Mouse (Mus musculus): ENCODE measurements around the gene Stap2. TPM values are rescaled to one million over a fixed set of nuclear protein-coding genes. Genes with fewer than 3 reads are reported as not detected.

Stap2 gene
- 1 to 10 TPM; 5.1 to 5.4 TPM for total RNA-seq (2021)
- long read RNA-seq, experiment 1, result 0 reads
- long read RNA-seq, experiment 2, result 0 reads

- peak in 1 of 2 experiments; percentile 4 for DNase-seq (ENCODE audit: low spot score in 2 of 2)
Measured at GRCm38 (mm10) chr17:56005415-56006061, at the start of gene Stap2, which contains the start of gene Mpnd. Gene Stap2 (minus strand): TSS chr17:56005584. Gene Mpnd (plus strand): TSS chr17:56005711.

- DNase-seq (ENCODE audit: low spot score in 2 of 2), result no peak
Measured at GRCm38 (mm10) chr17:56054938-56055337, 49.6 kb upstream of the Stap2 start.

- no peak for DNase-seq (ENCODE audit: low spot score in 2 of 2)
Measured at GRCm38 (mm10) chr17:56051369-56051768, 46.0 kb upstream of the Stap2 start.

- no peak for DNase-seq (ENCODE audit: low spot score in 2 of 2)
Measured at GRCm38 (mm10) chr17:56040857-56041163, 35.4 kb upstream of the Stap2 start.

- DNase-seq (ENCODE audit: low spot score in 2 of 2), result peak; percentile 92
Measured at GRCm38 (mm10) chr17:56040030-56040856, 34.9 kb upstream of the Stap2 start, which contains the start of gene Chaf1a. Gene Chaf1a (plus strand): TSS chr17:56040439.

- no peak for DNase-seq (ENCODE audit: low spot score in 2 of 2)
Measured at GRCm38 (mm10) chr17:56039345-56039744, 34.0 kb upstream of the Stap2 start.

GRCm38 (mm10) chr17:56038583-56039261 lies 33.3 kb upstream of the Stap2 start:
- no peak for DNase-seq (ENCODE audit: low spot score in 2 of 2)

- DNase-seq (ENCODE audit: low spot score in 2 of 2), result no peak
Measured at GRCm38 (mm10) chr17:56036901-56037287, 31.5 kb upstream of the Stap2 start.

GRCm38 (mm10) chr17:56036176-56036900 lies 31.0 kb upstream of the Stap2 start, which contains the start of gene Sh3gl1:
Gene Sh3gl1 (minus strand): TSS chr17:56036635.
- peak; percentile 100 for DNase-seq (ENCODE audit: low spot score in 2 of 2)

GRCm38 (mm10) chr17:56035216-56035615 lies 29.8 kb upstream of the Stap2 start:
- DNase-seq (ENCODE audit: low spot score in 2 of 2), result no peak

GRCm38 (mm10) chr17:56034726-56035100 lies 29.3 kb upstream of the Stap2 start:
- no peak for DNase-seq (ENCODE audit: low spot score in 2 of 2)

- DNase-seq (ENCODE audit: low spot score in 2 of 2), result no peak
Measured at GRCm38 (mm10) chr17:56034040-56034725, 28.8 kb upstream of the Stap2 start.

- DNase-seq (ENCODE audit: low spot score in 2 of 2), result no peak
Measured at GRCm38 (mm10) chr17:56032831-56033230, 27.4 kb upstream of the Stap2 start.

- DNase-seq (ENCODE audit: low spot score in 2 of 2), result no peak
Measured at GRCm38 (mm10) chr17:56032127-56032733, 26.8 kb upstream of the Stap2 start.

- no peak for DNase-seq (ENCODE audit: low spot score in 2 of 2)
Measured at GRCm38 (mm10) chr17:56031431-56031830, 26.0 kb upstream of the Stap2 start.

GRCm38 (mm10) chr17:56030919-56031318 lies 25.5 kb upstream of the Stap2 start:
- peak in 1 of 2 experiments; percentile 36 for DNase-seq (ENCODE audit: low spot score in 2 of 2)

- DNase-seq (ENCODE audit: low spot score in 2 of 2), result no peak
Measured at GRCm38 (mm10) chr17:56030238-56030870, 25.0 kb upstream of the Stap2 start.

- DNase-seq (ENCODE audit: low spot score in 2 of 2), result no peak
Measured at GRCm38 (mm10) chr17:56027801-56028441, 22.5 kb upstream of the Stap2 start.

GRCm38 (mm10) chr17:56026881-56027280 lies 21.5 kb upstream of the Stap2 start:
- no peak for DNase-seq (ENCODE audit: low spot score in 2 of 2)

Measured in adrenal gland, adult 18-20 months (tissue).